Mouse (Mus musculus) inflammation-experienced regulatory T-cells, adult 6 months (primary cell): ENCODE data around the gene Hoxb2. TPM values are rescaled to one million over a fixed set of nuclear protein-coding genes. Genes with fewer than 3 reads are reported as not detected.

Experiments
- ATAC-seq: one replicate; pipeline ENCODE4 v1.8.0; 2017
- polyA plus RNA-seq, 3 experiments: library from polyadenylated mRNA; unstranded; fragments of 100-300 nt; shearing (Covaris generic); gene quantifications; one replicate each; pipeline ENCODE4 v1.2.1; 2017

Gene Hoxb2
- polyA plus RNA-seq, 3 experiments from 2014 or later, result not detected

DNA sequence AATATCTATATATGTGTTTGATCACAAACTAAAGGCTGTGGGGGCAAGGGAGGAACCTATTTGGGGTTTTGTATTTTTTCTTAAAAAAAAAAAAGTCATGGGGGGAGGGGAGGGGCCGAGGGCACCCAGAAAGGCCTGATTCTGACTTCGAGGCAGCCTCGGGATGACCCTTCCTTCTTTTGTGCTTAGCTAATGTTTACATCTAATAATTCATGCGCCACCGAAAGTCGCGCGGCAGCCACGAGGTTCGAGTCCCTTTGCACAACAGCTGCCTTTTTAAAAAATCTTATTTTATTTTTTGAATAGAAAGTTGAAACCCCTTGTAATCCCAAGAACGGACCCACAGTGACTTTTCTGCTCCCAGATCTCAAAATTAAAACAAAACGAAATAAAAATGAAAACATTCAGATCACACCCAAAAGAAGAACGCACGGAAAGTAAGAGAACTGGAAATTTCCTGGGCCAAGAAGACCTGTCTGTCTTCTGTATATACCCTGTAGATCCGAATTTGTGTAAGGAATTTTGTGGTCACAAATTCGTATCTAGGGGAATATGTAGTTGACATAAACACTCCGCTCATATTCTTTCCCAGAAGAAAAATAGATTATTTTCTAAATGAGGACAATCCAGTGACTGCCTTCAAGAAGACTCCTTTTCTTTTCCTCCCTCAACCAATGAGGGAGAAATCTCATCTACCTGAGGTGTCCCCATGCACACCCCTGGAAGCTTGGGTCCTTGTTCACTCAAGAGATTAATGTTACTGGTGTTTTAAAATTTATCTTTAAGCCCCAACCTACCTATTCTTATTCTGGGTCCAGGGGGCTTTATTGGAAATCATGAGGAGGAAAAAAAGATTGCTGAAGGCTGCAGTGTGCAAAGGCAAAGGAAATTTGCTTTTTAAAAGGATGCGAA is 33.4 kb upstream of the Hoxb2 start:
- ATAC-seq, result no peak

DNA sequence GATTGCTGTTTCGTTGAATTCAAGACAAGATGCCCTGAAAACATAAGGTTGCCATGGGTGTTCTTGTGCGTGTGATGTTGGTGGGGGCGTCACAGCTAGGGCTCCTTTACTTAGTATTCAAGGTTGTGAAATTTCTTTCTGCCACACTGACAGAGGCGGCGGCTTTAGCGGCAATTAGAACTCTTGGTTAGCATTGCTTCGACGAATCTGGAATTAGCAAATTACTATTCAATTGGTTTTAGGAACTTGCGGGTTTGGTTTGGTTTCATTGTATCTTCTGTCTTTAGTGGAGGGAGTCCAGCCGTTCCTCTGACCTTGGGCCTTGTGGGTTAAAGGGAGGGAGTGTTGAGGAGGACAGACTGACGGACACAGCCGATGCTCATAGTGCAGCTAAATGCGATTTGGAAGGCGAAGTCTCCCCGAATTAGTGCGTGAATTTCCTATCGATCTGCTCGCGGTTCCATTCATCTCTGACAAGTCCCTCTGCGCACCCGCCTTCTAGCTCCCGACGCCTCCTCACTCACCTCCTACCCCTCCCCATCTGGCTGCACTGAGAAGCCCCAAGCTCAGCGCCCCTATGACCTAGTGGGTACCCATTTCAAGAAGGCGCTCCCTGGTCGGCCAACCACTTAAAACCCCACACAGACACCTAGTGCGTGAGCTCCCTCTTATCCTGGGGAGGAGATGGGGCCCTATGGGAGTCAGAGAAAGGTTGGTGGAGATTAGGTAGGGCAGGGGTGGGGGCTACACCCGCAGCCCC is 32.5 kb upstream of the Hoxb2 start, which contains the start of gene Hoxb4:
Gene Hoxb4 (plus strand): TSS at position 660 of the 760 bp plus-strand sequence.
- peak; percentile 7 for ATAC-seq

DNA sequence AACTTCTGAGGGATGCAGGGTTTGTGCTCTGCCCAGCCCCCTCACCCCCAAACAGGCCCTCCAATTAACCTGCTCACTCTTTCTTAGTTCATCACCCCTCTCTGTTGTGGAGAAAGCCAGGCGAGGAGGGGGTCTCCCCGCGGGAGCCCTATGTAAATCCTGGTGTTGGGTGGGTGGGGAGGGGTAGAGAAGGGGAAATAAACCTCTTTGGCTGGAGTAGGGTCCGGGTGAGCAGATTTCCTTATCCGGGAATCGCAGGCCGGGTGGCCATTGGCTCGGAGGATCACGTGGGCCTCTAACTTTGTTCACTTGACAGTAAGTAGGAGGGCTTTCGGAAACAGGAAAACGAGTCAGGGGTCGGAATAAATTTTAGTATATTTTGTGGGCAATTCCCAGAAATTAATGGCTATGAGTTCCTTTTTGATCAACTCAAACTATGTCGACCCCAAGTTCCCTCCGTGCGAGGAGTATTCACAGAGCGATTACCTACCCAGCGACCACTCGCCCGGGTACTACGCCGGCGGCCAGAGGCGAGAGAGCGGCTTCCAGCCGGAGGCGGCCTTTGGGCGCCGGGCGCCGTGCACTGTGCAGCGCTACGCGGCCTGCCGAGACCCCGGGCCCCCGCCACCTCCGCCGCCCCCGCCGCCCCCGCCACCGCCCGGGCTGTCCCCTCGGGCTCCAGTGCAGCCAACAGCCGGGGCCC is 31.8 kb upstream of the Hoxb2 start:
- peak; percentile 79 for ATAC-seq

DNA sequence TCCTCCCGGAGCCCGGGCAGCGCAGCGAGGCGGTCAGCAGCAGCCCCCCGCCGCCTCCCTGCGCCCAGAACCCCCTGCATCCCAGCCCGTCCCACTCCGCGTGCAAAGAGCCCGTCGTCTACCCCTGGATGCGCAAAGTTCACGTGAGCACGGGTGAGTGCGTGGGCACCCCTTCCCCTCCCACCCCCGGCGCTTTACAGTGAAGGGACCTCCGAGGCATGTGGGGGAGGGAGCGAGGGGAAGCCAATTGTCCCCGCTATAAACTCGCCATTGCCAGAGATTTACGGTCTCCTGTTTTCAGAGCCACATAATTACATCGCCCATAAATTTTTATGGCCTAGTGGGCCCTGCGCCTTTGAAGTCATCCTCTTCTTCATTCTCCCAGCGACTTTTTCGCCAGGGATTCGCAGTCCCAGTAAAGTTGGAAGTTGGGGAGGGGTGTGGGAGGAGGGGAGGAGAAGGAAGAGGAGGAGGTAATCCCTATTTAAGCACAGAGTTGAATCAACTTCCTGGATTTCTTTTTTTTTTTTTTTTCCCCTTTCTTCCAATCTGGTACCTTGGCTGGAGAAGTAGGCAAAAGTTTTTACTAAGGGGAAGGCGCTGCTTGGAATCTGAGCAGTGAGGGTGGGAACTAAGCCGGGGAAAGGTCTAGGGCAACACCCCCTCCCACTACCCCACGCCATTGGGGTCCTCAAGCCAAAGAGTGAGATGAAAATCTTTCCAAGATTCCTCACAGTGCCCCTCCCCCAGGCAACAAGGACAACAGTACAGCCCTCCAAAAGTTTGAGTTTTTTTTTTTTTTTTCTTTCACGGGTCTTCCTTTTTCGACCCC is 31.0 kb upstream of the Hoxb2 start:
- ATAC-seq, result no peak

DNA sequence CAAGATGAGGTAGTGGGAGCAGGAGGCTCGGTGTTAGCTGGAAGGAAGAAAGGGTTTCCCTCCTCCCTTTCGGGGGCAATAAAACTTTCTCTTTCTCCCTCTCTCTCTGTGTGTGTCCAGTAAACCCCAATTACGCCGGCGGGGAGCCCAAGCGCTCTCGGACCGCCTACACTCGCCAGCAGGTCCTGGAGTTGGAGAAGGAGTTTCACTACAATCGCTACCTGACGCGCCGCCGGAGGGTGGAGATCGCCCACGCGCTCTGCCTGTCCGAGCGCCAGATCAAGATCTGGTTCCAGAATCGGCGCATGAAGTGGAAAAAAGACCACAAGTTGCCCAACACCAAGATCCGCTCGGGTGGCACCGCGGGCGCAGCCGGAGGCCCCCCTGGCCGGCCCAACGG is 30.4 kb upstream of the Hoxb2 start:
- ATAC-seq, result no peak

DNA sequence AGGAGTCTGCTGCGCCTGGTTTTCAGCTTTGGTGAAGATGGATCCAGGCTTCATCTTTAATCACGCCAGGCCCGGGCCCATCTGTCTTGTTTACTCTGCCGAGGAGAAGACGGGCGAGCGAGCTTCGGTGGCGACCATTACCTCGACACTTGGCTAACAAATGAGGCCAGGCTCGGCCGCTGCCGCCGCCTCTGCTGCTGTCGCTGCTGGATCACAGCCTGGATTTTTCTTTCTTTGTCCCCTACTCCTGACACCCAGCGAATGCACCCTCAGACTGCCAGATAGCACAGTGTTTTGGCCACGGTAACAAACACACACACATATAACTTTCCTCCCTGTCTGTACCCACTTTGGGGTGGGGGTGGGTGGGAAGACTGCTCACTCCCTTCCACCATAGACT is 29.6 kb upstream of the Hoxb2 start:
- no peak for ATAC-seq

DNA sequence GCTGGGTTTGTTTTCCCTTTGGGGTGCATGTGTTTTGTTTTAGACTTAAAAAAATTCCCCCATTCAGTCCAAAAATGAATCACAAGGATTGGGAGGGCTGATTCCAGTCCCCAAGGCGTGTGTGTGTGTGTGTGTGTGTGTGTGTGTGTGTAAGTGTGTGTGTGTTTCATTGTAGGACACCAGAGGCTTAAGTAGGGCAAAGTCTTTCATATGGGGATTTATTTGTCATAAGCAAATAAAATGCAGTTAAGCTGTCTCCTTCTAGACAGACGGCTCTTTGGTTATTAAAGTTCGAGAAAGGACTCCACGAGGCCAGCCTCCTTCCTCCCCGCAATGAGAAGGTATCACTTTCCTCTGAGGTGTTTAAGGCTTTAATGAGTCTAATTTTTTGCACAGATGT is 28.5 kb upstream of the Hoxb2 start:
- ATAC-seq, result no peak

DNA sequence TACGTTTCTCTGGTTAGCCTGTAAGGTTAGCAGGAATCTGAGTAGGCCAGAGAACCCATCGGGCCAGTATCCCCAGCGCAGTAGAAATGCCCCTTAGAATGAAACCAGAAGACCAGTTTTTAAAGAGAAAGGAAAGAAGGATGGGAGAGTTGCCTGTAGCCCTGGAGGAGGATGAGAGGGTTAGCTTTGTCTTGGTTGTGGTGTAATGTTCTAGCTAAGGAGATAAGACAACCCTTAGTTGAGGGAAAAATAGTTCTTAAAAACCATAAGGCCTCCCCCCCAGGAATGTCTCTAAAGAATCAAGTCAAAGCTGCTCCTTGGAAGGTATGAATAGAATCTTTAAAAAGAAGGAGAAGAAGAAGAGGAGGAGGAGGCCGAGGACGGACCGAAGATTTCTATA is 27.6 kb upstream of the Hoxb2 start:
- ATAC-seq, result no peak

DNA sequence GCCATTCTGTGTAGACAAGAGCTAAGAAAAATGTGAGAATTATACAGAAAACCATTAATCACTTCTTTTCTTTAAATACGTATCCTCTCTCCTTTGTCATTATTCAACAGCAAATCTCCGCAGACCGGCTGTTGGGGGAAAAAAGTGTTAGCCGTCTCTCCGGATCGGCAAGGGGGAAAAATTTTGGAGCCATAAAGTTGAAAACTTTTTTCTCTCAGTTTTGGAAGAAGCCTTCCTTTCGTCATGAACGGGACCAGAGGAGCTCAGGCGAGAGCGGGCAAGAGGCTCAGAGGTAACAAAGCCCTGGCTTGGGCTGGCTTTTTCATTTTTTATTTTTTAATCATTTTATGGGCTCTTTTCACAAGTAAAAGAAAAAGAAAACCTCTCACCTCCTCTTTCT is 27.2 kb upstream of the Hoxb2 start, which contains the start of gene Hoxb3:
Gene Hoxb3 (plus strand): TSS at position 173 of the 400 bp plus-strand sequence.
- no peak for ATAC-seq

DNA sequence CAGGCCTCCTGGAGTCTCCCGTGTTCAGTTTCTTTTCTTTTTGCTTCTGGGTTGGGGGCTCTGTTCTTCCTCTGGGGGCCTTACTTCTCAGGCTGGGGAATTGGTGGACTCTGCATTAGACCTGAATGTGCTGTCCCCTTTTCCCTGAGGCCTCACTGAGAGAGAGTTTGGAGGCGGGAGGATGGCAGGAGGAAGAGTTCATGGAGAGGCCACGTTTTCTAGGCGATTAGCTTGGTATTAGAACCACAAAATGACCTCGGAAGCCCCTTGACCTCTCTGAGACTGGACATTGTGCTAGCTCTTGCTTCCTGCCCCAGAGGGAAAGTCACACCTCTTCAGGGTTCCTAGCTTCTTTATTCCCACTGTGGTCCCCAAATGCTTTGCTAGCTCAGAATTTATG is 26.2 kb upstream of the Hoxb2 start:
- ATAC-seq, result no peak

DNA sequence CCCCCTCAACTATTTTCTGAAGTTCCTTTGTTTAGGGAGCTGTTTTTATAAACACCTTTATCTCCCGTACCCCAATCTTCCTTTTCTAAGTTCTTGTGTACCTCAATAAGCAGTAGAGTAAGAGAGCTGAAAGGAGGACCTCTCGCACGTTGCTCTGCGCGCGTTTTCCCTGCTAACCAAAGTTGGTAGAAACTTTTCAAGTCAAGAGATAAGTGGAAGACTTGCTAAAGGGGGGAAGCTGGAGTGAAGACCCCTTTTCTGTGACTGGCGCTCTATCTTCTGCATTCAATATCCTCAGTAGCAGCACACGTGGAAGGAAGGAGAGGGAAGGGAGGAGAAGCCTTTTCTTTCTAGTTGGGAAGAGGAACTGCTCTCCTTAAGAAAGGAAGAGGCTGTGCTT is 25.4 kb upstream of the Hoxb2 start:
- ATAC-seq, result no peak

DNA sequence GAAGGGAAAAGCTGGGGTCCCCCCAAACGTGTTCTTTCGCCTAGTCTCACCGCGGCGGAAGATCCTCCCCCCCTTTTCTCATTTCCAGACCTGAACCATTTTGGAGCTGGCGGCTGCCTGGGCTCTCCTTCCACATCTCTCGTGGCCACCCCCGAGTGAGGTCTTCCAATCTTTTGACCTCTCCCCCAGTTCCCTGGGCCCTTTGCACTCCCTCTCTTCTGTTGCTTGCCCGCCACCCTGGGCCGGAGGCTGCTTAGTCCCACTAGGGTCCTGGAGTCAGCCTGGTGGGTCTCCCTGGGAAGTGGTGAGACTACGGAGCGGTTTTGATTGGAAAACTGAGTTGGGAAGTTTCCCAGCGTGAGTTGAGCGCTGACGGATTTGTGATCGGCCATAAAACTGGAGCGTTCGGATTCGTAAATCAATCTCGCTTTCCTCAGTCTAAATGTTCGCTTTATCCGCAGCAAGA is 24.5 kb upstream of the Hoxb2 start:
- no peak for ATAC-seq

DNA sequence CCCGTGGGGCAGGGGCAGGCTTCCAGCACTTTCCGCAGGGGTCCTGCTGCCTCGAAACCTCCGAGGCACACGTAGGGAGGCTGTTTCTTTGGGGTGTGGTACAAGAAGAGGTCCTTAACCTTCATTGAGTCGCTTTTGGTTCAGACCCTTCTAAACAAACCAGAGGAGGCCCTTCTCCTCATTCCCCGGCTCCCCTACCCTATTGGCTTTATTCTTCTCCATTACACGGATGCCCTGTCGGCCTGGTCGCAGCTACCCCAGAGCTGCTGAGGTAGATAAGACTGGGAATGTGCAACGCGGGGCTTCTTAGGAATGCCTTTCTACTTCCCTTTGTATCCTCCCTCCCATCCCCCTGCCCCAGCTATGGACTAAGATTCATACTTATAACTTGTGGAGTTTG is 23.6 kb upstream of the Hoxb2 start:
- no peak for ATAC-seq

DNA sequence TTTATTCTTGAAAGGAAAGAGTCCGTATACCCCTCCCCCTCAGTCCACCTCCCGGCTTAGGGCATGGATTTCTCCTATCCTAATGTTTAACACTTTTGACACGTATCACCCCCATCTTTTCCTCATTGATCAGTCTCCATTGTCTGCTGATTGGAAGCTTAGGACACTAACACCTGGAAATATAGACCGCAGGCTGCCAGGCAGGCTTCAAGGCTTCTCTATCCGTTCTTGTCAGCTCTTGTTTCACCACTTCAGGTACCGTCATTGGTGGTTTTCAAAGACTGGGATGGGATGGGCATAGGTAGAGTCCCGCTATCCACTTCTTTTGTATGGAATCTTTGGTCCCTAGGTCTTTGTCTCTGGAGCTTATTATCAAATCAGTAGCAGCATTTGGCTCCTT is 23.2 kb upstream of the Hoxb2 start:
- no peak for ATAC-seq

DNA sequence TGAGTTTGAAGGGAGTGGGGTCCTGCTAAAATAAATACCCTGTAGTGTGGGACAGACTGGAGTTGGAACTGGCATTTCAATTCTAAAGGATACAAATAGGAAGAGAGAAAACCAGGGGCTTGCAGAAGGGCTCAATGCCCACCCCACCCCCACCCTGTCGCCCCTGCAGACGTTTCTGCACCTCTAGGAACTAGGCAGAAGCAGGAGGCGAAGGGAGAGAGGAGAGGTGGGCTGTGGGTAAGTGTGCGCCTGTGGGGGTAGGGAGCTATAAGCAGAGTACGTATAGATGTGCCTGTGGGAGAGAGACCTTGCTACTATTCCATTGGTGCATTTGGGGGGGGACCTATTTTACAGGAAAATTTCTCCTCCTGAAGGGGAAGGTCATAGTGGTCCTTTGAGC is 22.6 kb upstream of the Hoxb2 start:
- no peak for ATAC-seq

DNA sequence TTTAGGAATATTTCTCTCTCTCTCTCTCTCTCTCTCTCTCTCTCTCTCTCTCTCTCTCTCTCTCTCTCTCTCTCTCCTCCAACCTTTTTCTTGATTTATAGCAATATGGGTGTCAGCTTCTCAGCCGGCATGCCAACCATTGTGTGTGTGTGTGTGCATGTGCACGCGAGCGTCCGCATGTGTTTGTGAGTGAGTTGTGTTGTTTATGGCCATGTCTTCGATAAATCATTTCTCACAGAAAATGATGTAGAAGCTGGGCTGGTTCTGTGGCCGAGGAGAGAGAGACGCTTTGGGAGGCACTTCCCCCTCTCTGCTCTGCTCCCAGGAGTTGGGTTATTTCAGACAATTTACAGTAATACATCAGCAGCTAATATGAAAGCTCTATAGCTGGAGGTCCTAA is 21.7 kb upstream of the Hoxb2 start:
- ATAC-seq, result no peak

DNA sequence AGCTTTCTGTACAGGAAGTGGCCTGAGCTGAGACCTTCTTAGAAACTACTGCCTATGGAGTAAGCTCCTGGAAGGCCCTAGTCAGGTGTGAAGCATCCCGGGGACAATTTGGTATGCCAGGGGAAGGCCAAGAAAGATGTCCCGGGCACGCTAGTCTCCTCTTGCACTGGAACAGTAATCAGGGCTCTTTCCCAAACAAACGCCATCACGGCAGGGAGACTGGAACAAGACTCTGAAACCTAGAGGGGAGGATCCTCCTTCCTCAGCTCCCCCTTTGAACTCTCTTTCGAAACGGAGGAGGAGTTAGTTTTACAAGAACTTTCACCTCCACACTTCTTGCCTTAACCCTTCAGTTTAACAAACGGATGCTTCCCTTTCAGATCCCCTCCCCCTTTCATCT is 18.2 kb upstream of the Hoxb2 start:
- ATAC-seq, result no peak

DNA sequence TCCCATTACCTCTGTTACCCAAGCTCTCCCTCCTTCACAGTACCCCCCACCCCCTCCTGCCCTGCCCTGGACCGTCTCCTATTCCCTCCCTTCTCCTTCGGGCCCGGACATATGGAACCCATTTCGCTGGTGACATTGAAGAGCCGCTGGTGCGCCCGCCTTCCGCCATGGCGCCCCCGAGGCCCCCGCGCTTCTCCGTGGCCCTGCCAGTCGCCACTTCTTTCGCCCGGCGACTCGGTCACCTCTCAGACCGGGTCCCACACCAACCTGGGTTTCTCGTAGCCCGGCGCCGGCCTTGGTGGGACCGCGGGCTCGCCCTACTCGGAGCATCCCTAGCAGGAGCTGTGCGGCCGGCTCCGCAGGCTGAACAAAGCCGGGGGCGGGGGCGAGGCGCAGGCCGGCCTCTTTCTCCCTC is 17.7 kb upstream of the Hoxb2 start:
- no peak for ATAC-seq

DNA sequence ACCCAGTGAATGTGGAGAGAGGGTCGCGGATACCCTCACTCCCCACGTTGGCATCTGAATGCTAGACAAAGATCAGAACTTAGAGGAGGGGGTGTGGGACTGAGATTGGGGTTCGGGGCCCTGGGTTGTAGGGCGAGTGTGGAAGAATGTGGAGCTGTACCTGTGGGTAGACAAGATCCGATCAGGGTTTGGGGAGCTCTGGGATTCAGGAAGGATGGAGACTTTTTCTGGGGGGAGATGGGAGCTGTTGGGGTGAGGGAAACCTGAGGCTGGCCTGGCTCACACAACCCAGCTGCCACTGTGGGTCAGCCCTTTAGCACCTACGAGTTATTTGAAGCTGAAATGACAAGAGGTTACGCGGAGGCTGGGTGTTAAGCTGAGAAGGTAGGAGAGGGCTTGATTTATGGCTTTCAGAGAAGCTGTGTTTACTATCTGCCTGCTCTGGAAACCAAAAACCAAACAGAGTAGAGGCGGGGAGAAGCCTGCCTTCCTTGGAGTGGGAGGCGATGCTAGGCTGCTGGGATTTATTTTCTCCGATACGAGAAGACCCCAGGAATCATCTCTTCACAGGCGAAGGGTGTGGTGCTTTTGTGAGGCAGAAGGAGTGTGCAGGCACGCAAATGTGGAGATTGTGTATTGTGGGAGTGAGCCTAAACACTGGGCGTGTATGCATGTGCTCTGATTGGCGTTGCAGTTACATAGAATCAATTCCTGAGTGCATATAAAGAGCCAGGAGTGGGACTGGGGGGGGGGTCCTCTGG is 16.9 kb upstream of the Hoxb2 start:
- no peak for ATAC-seq

DNA sequence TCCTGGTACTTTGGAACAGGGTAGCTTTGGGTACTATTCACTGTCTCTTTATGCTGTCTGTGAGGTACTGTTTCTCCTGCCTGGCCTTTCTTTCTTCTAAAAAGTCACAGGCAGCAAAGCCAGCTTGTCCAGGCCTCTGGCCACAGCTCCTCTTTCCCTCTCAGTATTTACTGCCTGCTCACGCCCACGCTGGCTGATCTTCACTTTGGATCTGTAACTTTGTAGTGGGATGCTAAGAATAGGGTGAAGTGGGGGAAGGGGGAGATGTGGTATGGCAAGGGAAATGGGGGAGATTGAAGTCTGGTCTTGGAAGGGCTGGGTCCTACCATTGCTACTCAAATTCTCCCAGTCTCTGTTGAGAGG is 16.3 kb upstream of the Hoxb2 start:
- no peak for ATAC-seq

DNA sequence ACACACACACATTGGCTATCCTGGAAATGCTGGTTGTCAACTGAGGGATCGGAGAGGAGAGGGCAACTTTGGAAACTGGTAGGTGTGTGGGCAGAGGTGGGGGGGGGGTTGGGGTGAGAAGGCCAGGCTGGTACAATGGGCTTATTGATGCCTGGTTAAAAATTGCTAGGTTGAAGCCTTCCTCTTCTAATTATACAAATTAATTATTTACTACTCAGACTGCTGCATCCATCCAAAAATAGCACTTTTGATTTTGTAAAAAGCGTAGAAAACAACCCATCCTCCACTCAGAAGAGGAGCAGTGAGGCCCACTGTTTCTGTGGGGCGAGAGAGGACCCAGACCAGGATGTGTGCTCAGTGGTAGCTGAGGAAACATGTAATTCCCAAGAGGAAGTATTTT is 15.3 kb upstream of the Hoxb2 start:
- ATAC-seq, result no peak
